Mouse (Mus musculus) C2C12 (cell line): ENCODE results near the gene Lsamp. TPM values are rescaled to one million over a fixed set of nuclear protein-coding genes. Genes with fewer than 3 reads are reported as not detected.

ENCODE experiments used
- H3K27me3 ChIP-seq: one replicate; pipeline ENCODE4 v1.6.1; 2011; ENCODE audit not compliant: control insufficient read depth, insufficient read depth, insufficient read length
- H3K36me3 ChIP-seq: one replicate; pipeline ENCODE4 v1.6.1; 2011; ENCODE audit not compliant: control insufficient read depth, insufficient read depth
- H3K4me3 ChIP-seq: one replicate; pipeline ENCODE4 v1.5.1; 2011; ENCODE audit warnings: mild to moderate bottlenecking, control low read depth; ENCODE audit not compliant: poor library complexity, insufficient read depth, severe bottlenecking
- H3K79me2 ChIP-seq: one replicate; pipeline ENCODE4 v1.6.1; 2011; ENCODE audit not compliant: control insufficient read depth, insufficient read depth
- H3K79me3 ChIP-seq: one replicate; pipeline ENCODE4 v1.6.1; 2011; ENCODE audit warnings: low read depth, control low read depth
- H3ac ChIP-seq: one replicate; pipeline ENCODE3; 2011; ENCODE audit warnings: low read depth; ENCODE audit not compliant: control insufficient read depth, insufficient read length
- CEBPB ChIP-seq: IDR thresholded peaks from one replicate; pipeline ENCODE4 v1.6.1; 2011; ENCODE audit warnings: low read depth, mild to moderate bottlenecking, control low read depth, moderate library complexity
- CTCF ChIP-seq: IDR thresholded peaks from one replicate; pipeline ENCODE4 v1.5.1; 2011; ENCODE audit not compliant: control insufficient read depth, insufficient read depth, insufficient read length
- FOSL1 ChIP-seq: IDR thresholded peaks from one replicate; pipeline ENCODE4 v1.8.0; 2011; ENCODE audit warnings: mild to moderate bottlenecking, low read length; ENCODE audit not compliant: poor library complexity, insufficient read depth, severe bottlenecking
- MAX ChIP-seq: IDR thresholded peaks from one replicate; pipeline ENCODE4 v1.6.1; 2011; ENCODE audit warnings: mild to moderate bottlenecking, control low read depth
- MYOD1 ChIP-seq: IDR thresholded peaks from one replicate; pipeline ENCODE4 v1.6.1; 2011; ENCODE audit warnings: low read depth; ENCODE audit not compliant: control insufficient read depth, insufficient read length
- MYOG ChIP-seq: IDR thresholded peaks from one replicate; pipeline ENCODE4 v1.6.1; 2011; ENCODE audit not compliant: control insufficient read depth, insufficient read length; ENCODE audit errors: extremely low read depth
- USF1 ChIP-seq: IDR thresholded peaks from one replicate; pipeline ENCODE4 v1.6.1; 2011; ENCODE audit warnings: low read depth, mild to moderate bottlenecking, control low read depth, moderate library complexity
- polyA plus RNA-seq: library from polyadenylated mRNA; unstranded; fragments of >200 nt; fragmentation: generic; extraction: Trizol; gene quantifications from one replicate; pipeline ENCODE4 v1.2.1, GENCODE M21; 2012; ENCODE audit warnings: missing spikeins

Lsamp gene
- polyA plus RNA-seq, 1 experiment, result not detected

- Histone ChIP-seq H3K79me2 (no peaks in the 10 kb centered on the region), H3K4me3 (no peak overlapping the region), H3K27me3 (no peaks in the 10 kb centered on the region), H3K36me3 (no peaks in the 10 kb centered on the region), H3K79me3 (no peaks in the 10 kb centered on the region), H3ac (no peak overlapping the region)
- TF ChIP-seq MYOD1, result no peak
- no peak for TF ChIP-seq MAX
- TF ChIP-seq CEBPB, result no peak
- TF ChIP-seq MYOG, result no peak
- no peak for TF ChIP-seq FOSL1
- no peak for TF ChIP-seq USF1
- TF ChIP-seq CTCF, result no peak
Observed at GRCm38 (mm10) chr16:41258145-41259035, 1274.2 kb downstream of the Lsamp start.

GRCm38 (mm10) chr16:41275999-41276671, 1292.0 kb downstream of the Lsamp start:
- no peaks in the 10 kb centered on the region for H3K79me3 ChIP-seq
- no peaks in the 10 kb centered on the region for H3K36me3 ChIP-seq
- no peak overlapping the region for H3K4me3 ChIP-seq
- TF ChIP-seq MYOD1 (no peak), CTCF (no peak), FOSL1 (no peak), USF1 (no peak)
- no peaks in the 10 kb centered on the region for H3K79me2 ChIP-seq
- H3ac ChIP-seq, result no peak overlapping the region
- no peaks in the 10 kb centered on the region for H3K27me3 ChIP-seq

GRCm38 (mm10) chr16:41317992-41318391, 1333.8 kb downstream of the Lsamp start:
- H3K27me3 ChIP-seq, result no peaks in the 10 kb centered on the region
- TF ChIP-seq MYOG, result no peak
- TF ChIP-seq CTCF, result no peak
- TF ChIP-seq USF1, result no peak
- TF ChIP-seq MYOD1, result no peak
- no peak for TF ChIP-seq FOSL1
- TF ChIP-seq CEBPB, result no peak
- no peak for TF ChIP-seq MAX
- H3ac ChIP-seq, result no peak overlapping the region
- no peaks in the 10 kb centered on the region for H3K36me3 ChIP-seq
- H3K79me2 ChIP-seq, result no peaks in the 10 kb centered on the region
- H3K4me3 ChIP-seq, result no peak overlapping the region
- no peaks in the 10 kb centered on the region for H3K79me3 ChIP-seq

GRCm38 (mm10) chr16:41343431-41343830, 1359.3 kb downstream of the Lsamp start:
- Histone ChIP-seq H3K36me3 (no peaks in the 10 kb centered on the region), H3ac (no peak overlapping the region), H3K79me3 (no peaks in the 10 kb centered on the region), H3K4me3 (no peak overlapping the region), H3K79me2 (no peaks in the 10 kb centered on the region), H3K27me3 (no peaks in the 10 kb centered on the region)
- no peak for TF ChIP-seq MAX
- no peak for TF ChIP-seq MYOD1
- TF ChIP-seq CTCF, result no peak
- no peak for TF ChIP-seq MYOG
- TF ChIP-seq FOSL1, result no peak
- TF ChIP-seq USF1, result no peak

GRCm38 (mm10) chr16:41365138-41365537, 1381.0 kb downstream of the Lsamp start:
- no peaks in the 10 kb centered on the region for H3K79me2 ChIP-seq
- no peak overlapping the region for H3K4me3 ChIP-seq
- TF ChIP-seq MYOG, result no peak
- TF ChIP-seq USF1, result no peak
- no peak for TF ChIP-seq MYOD1
- no peak for TF ChIP-seq CTCF
- TF ChIP-seq FOSL1, result no peak
- no peak for TF ChIP-seq CEBPB
- no peak for TF ChIP-seq MAX
- H3K79me3 ChIP-seq, result no peaks in the 10 kb centered on the region
- no peaks in the 10 kb centered on the region for H3K27me3 ChIP-seq
- H3ac ChIP-seq, result no peak overlapping the region
- no peaks in the 10 kb centered on the region for H3K36me3 ChIP-seq

GRCm38 (mm10) chr16:41383702-41384101, 1399.5 kb downstream of the Lsamp start:
- H3K79me2 ChIP-seq, result no peaks in the 10 kb centered on the region
- no peak overlapping the region for H3ac ChIP-seq
- H3K36me3 ChIP-seq, result no peaks in the 10 kb centered on the region
- no peaks in the 10 kb centered on the region for H3K27me3 ChIP-seq
- no peak overlapping the region for H3K4me3 ChIP-seq
- H3K79me3 ChIP-seq, result no peaks in the 10 kb centered on the region
- TF ChIP-seq MAX, result no peak
- no peak for TF ChIP-seq USF1
- no peak for TF ChIP-seq CEBPB
- TF ChIP-seq MYOD1, result no peak
